Mouse (Mus musculus): ENCODE results near the gene Palm3.

DNA sequence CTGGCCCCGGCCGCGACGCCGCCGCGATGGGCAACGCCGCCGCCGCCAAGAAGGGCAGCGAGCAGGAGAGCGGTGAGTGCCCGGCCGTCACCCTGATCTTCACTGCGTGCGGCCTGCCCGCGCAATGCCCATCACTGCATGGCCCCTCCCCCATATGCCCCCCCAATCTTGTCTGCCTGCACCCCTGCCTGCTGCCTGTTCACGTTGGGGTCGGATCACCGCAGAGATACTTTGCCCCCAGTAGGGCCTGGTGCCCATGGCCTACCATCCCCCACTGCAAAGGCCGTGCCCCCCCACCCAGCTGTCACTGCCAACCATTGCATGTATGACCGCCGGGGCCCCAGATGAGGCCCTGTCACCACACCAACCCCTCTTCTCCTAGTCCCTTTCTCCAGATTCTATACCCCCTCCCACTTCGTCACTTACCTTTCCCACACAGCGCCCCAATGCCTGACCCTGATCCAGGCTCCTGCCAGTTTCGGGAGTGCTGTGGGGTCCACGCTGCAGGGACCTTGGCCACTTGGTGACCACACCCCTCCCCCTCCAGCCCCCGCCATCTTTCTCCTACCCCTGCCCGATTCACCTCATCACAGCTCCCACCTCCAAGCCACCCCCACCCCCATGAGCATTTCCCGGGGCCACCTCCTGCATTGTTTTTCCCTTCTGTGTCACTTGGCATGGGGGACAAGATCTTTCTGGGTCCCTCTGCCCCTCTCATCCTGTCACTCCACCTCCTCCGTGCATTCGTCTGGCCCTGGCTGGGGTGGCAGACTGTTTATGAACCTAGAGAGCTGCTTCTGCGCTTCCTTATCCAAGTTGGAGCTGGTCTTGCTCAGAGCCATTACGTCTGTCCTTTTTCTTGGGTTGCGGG, 47.9 kb upstream of the Palm3 start:
- TF ChIP-seq CTCF (IDR thresholded peaks at IDR 0.05; ENCODE audit: low read depth) (no peak), EP300 (optimal IDR thresholded peaks at IDR 0.05) (no peak)

Data from stomach, postnatal 0 days (tissue).